Mouse (Mus musculus) cerebellum, adult 2 months (tissue): ENCODE measurements around the gene Gmds. TPM values are rescaled to one million over a fixed set of nuclear protein-coding genes. Genes with fewer than 3 reads are reported as not detected.

ENCODE experiments used
- DNase-seq, 2 experiments: peaks; one replicate each; pipeline ENCODE4 v3.0.0; 2021
- H3K27ac ChIP-seq: fragments of 200-500 bp; 2 replicates; pipeline ENCODE4 v1.5.1; 2012; ENCODE audit warnings: low read length, control low read depth, inconsistent platforms; ENCODE audit not compliant: insufficient read depth
- H3K27me3 ChIP-seq: fragments of 200-500 bp; 2 replicates; pipeline ENCODE4 v1.6.1; 2012; ENCODE audit warnings: inconsistent platforms, mild to moderate bottlenecking, low read length, moderate library complexity; ENCODE audit not compliant: control insufficient read depth, insufficient read depth
- H3K4me1 ChIP-seq: fragments of 200-500 bp; 2 replicates; pipeline ENCODE4 v1.6.1; 2011; ENCODE audit warnings: low read length; ENCODE audit not compliant: control insufficient read depth, insufficient read depth
- H3K4me3 ChIP-seq: fragments of 200-500 bp; replicated peaks from 2 replicates; pipeline ENCODE3; 2011; ENCODE audit warnings: mild to moderate bottlenecking, low read depth, low read length, control low read depth; ENCODE audit not compliant: insufficient read depth
- CTCF ChIP-seq: fragments of 200-500 bp; IDR thresholded peaks from 2 replicates; pipeline ENCODE4 v1.5.1; 2011; ENCODE audit warnings: low read depth, mild to moderate bottlenecking, control low read depth, low read length, moderate library complexity, borderline replicate concordance; ENCODE audit not compliant: insufficient read depth
- POLR2A ChIP-seq: fragments of 200-500 bp; IDR thresholded peaks from 2 replicates; pipeline ENCODE4 v1.6.1; 2011; ENCODE audit warnings: low read length, control low read depth, borderline replicate concordance; ENCODE audit not compliant: insufficient read depth
- WGBS: fragments of 180-500 bp; shearing (Covaris S2); methylation state at CpG from one replicate; pipeline ENCODE4 v1.1.7; 2018; 5-methylcytosine and 5-hydroxymethylcytosine counted together
- polyA plus RNA-seq: library from polyadenylated mRNA; depleted of rRNA; stranded (reverse); fragments of >200 nt; gene quantifications from 2 replicates; pipeline ENCODE4 v1.2.3, GENCODE M21; 2012

Gmds gene
- polyA plus RNA-seq, 1 experiment, result 12.3 TPM

GRCm38 (mm10) chr13:31827820-31828332, 510.7 kb downstream of the Gmds start:
- 60% methylated on average over 3 of the region's 3 CpGs for WGBS
- TF ChIP-seq POLR2A, result no peak
- no peak for TF ChIP-seq CTCF
- Histone ChIP-seq H3K27ac (no peak overlapping the region), H3K4me1 (no peaks in the 10 kb centered on the region), H3K4me3 (no peak overlapping the region), H3K27me3 (no peaks in the 10 kb centered on the region)
- no peak for DNase-seq

- Histone ChIP-seq H3K4me3 (no peak overlapping the region), H3K27me3 (no peaks in the 10 kb centered on the region), H3K4me1 (no peaks in the 10 kb centered on the region), H3K27ac (no peak overlapping the region)
- TF ChIP-seq POLR2A, result no peak
- TF ChIP-seq CTCF, result no peak
- WGBS, result 91% methylated on average over 5 of the region's 5 CpGs
- no peak for DNase-seq
These were observed 511.4 kb downstream of the Gmds start for GRCm38 (mm10) chr13:31827160-31827559.

GRCm38 (mm10) chr13:31825180-31825579, 513.4 kb downstream of the Gmds start:
- 97% methylated on average over 1 of the region's 1 CpGs for WGBS
- DNase-seq, result no peak
- Histone ChIP-seq H3K4me3 (no peak overlapping the region), H3K27ac (no peak overlapping the region), H3K4me1 (no peaks in the 10 kb centered on the region), H3K27me3 (no peaks in the 10 kb centered on the region)
- no peak for TF ChIP-seq CTCF
- no peak for TF ChIP-seq POLR2A

GRCm38 (mm10) chr13:31823316-31823715, 515.2 kb downstream of the Gmds start:
- Histone ChIP-seq H3K4me1 (no peaks in the 10 kb centered on the region), H3K27me3 (no peaks in the 10 kb centered on the region), H3K27ac (no peak overlapping the region), H3K4me3 (no peak overlapping the region)
- WGBS, result 58% methylated on average over 5 of the region's 5 CpGs
- no peak for DNase-seq
- no peak for TF ChIP-seq POLR2A
- TF ChIP-seq CTCF, result no peak

GRCm38 (mm10) chr13:31821050-31821449, 517.5 kb downstream of the Gmds start:
- TF ChIP-seq CTCF, result no peak
- DNase-seq, result no peak
- H3K27ac ChIP-seq, result no peak overlapping the region
- WGBS, result 53% methylated on average over 6 of the region's 6 CpGs
- no peaks in the 10 kb centered on the region; the same call in 1 of the 2 replicates for H3K4me1 ChIP-seq
- H3K27me3 ChIP-seq, result no peaks in the 10 kb centered on the region
- H3K4me3 ChIP-seq, result no peak overlapping the region

- no peak for TF ChIP-seq POLR2A
- TF ChIP-seq CTCF, result no peak
- 19% methylated on average over 16 of the region's 16 CpGs for WGBS
- Histone ChIP-seq H3K4me1 (no peaks in the 10 kb centered on the region; the same call in 1 of the 2 replicates), H3K4me3 (no peak overlapping the region), H3K27ac (no peak overlapping the region), H3K27me3 (no peaks in the 10 kb centered on the region)
- DNase-seq, result no peak
These were observed 517.9 kb downstream of the Gmds start for GRCm38 (mm10) chr13:31820587-31821017.

GRCm38 (mm10) chr13:31819664-31820405, 518.7 kb downstream of the Gmds start:
- no peak overlapping the region for H3K4me3 ChIP-seq
- 68% methylated on average over 14 of the region's 14 CpGs for WGBS
- no peak for DNase-seq
- no peak overlapping the region for H3K27ac ChIP-seq
- no peak for TF ChIP-seq POLR2A
- no peak for TF ChIP-seq CTCF
- no peaks in the 10 kb centered on the region; the same call in 1 of the 2 replicates for H3K4me1 ChIP-seq
- H3K27me3 ChIP-seq, result no peaks in the 10 kb centered on the region

- H3K4me3 ChIP-seq, result no peak overlapping the region
- DNase-seq, result no peak
- no peak overlapping the region for H3K27ac ChIP-seq
- H3K4me1 ChIP-seq, result no peaks in the 10 kb centered on the region; the same call in 1 of the 2 replicates
- WGBS, result 55% methylated on average over 7 of the region's 7 CpGs
- TF ChIP-seq CTCF (no peak), POLR2A (no peak)
- no peaks in the 10 kb centered on the region for H3K27me3 ChIP-seq
These were observed 520.2 kb downstream of the Gmds start for GRCm38 (mm10) chr13:31818337-31818736.
